Mouse (Mus musculus) cerebellum, postnatal 4 days (tissue): ENCODE measurements around the gene Pola2.

Source experiments
- DNase-seq, 2 experiments: peaks; one replicate each; pipeline ENCODE4 v3.0.0; 2022; ENCODE audit warnings: low spot score in 2 of 2, mixed read lengths in 1 of 2

The Pola2 gene

GRCm38 (mm10) chr19:5937095-5937835 lies 26.7 kb downstream of the Pola2 start:
- DNase-seq: no peak

GRCm38 (mm10) chr19:5935691-5936090 lies 28.3 kb downstream of the Pola2 start:
- no peak for DNase-seq

GRCm38 (mm10) chr19:5935266-5935665 lies 28.7 kb downstream of the Pola2 start:
- no peak for DNase-seq

DNA sequence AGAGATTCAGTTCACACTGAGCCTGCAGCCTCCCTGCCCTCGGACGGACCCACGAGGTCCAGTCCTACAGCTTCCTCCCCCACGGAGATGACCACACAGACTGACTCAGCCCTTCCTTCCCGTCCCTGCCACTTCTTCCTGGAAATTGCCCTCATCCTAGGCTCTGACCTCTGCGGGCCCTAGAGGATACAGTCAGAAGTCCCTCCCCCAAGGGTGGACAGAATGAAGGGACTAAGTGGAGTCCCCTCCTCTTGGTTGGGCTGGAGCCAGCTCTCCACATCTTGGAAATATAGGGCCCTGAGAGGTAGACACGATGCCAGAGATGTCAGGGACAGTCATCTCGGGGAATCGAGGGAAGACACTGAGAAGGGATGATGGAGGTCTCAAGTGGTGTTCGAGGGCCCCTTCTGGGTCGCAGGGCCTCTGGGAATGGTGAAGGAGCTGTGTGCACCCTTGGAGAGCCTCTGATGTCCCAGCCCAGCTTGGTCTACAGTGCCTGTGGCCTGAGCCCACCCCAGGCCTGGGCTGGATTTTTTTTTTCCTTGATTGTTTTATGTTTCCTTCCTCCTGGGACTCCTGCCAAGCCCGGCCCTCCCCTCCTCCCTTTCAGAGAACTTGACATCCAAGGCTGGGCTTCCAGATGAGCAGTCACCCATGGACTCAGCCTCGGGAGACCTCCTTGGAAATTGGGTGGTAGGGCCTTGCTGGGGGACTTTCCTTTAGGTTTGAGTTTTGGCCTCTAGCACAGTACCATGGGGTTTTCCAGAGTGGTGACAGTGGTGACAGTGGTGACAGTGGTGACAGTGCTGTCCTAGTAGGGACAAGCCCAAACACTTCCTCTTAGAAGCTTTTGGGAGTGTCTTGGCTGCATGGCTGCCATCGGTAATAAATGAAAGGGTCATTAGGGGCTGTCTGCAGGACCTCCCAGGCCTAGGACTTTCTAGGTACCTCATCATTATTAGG lies 34.1 kb downstream of the Pola2 start:
- no peak for DNase-seq

GRCm38 (mm10) chr19:5928546-5928945 lies 35.5 kb downstream of the Pola2 start:
- DNase-seq: no peak

- DNase-seq: no peak
Measured at GRCm38 (mm10) chr19:5928104-5928503, 35.9 kb downstream of the Pola2 start.

DNA sequence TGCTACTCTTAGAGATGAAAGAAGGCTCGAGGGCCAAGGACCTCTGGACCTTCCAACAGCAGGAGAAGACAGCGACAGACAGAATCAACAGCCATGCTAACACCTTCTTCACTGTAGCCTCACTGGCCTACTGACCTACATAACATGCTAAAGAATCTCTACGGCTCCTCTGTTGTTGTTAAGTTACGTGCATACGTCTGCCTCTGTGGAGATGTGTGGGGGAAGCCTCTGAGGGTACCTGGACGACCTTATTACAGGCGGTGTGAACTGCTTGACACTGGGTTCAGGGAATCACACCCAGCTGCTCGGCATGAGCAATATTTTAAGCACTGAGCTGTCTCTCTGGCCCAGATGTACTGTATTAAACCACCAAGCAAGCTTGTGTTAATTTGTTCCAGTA lies 36.5 kb downstream of the Pola2 start:
- DNase-seq: no peak

GRCm38 (mm10) chr19:5927026-5927425 lies 37.0 kb downstream of the Pola2 start:
- no peak for DNase-seq

DNA sequence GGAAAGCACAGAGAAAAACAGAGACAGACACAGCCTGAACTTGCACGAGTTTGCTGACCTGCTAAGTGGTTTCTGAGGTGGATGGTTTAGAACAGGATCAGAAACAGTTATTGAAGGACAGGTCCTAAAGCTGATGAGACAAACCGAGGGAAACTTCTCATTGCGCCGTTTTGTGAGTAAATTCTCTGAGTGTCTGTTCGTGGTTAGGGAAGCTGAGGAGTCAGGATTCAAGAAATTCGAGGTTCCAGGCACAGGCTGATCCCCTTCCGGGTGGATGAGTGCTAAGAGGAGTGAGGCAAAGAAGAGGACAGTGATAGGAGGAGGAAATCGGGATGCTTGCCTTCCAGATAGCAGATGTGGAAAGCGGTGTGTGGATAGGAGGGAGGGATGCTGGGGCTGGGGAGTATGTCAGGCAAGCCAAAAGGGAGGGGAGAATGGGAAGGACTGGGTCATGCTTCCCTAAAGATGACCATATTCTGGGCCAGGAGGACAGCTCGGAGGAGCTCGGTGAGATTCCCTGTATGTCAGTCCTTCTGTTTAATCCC lies 38.6 kb downstream of the Pola2 start:
- no peak for DNase-seq

DNA sequence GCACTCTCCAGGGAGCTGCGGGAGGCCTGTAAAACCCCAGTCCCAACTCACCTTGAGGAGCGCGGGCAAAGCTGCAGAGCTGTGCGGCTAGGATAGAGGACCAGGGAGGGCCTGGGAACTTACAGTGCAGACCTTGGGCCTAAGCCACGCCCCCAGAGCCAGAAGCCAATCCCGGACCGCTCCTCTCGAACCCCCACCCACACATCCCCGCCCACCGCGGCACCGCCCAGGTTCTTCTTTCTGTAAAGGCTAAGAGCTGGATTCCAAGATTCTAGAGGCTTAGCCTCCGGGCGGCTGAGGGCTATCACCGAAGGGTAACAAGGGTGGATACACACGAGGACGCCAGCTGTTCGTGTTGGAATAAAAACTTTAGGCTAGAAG lies 39.3 kb downstream of the Pola2 start, which contains the start of gene Cdc42ep2:
Gene Cdc42ep2, minus strand, starts transcription at position 104 of the 381 bp plus-strand sequence.
- DNase-seq: peak; percentile 87 to 90

GRCm38 (mm10) chr19:5923990-5924712 lies 39.9 kb downstream of the Pola2 start:
- peak; percentile 92 to 97 for DNase-seq

DNA sequence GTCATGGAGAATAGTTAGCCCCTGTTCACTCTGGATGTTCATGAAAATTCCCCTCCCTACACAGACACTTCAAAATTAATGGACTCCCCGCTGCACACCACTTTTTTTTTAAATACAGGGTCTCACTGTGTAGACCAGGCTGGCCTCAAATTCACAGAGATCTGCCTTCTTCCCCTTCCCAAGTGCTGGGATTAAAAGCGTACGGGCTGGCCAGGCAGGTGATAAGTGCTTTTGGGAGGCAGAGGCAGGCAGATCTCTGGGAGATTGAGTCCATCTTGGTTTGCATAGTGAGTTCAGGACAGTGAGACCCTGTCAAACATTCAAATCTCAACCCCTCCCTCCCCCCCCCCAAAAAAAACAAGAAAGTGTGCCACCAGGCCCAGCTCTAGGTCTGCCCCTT lies 41.0 kb downstream of the Pola2 start:
- DNase-seq: no peak

DNA sequence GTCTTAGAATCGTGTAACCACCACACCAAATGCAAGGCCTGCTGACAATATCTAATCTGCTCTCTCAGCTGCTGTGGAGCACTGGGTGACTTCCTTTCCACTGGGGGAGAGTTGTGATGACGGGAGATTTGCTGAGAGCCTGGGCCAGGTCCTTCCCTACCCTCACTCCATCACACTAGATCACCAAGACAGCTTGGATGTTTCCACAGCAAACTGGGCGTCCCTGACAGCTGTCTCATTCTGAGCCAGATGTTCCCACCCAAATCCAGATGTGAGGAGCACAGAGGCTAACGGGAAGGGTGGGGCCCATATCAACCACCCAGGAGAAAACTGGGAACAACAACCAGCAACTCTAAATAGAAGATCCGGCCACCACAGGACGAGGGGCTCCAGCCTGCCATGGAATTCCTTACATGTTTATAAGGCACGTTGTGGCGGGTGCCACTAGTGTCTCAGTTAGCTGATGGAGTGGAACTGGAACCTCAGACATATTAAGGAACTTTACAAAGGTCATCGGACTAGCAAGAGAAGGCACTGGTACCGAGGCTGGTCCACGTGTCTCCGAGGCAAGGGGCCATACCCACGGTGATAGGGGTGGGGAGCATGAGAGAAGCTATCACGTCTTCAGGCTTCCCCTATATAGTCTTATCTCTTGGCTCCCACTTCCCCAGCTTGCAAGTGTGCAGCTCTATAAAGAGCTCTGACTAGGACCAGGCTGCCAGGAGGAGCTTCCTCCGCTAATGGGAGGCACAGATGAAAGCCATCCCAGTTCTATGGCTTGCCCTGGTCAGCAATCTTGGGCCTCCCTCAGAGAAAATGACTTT lies 41.7 kb downstream of the Pola2 start:
- no peak for DNase-seq

- DNase-seq: no peak
Measured at GRCm38 (mm10) chr19:5921715-5922114, 42.3 kb downstream of the Pola2 start.

- DNase-seq: no peak
Measured at GRCm38 (mm10) chr19:5913007-5913719, 50.8 kb downstream of the Pola2 start, which contains the start of gene Dpf2. TSS of gene Dpf2 (minus strand) at chr19:5913010.

- peak; percentile 94 to 99 for DNase-seq
Measured at GRCm38 (mm10) chr19:5912103-5913006, 51.6 kb downstream of the Pola2 start.

DNA sequence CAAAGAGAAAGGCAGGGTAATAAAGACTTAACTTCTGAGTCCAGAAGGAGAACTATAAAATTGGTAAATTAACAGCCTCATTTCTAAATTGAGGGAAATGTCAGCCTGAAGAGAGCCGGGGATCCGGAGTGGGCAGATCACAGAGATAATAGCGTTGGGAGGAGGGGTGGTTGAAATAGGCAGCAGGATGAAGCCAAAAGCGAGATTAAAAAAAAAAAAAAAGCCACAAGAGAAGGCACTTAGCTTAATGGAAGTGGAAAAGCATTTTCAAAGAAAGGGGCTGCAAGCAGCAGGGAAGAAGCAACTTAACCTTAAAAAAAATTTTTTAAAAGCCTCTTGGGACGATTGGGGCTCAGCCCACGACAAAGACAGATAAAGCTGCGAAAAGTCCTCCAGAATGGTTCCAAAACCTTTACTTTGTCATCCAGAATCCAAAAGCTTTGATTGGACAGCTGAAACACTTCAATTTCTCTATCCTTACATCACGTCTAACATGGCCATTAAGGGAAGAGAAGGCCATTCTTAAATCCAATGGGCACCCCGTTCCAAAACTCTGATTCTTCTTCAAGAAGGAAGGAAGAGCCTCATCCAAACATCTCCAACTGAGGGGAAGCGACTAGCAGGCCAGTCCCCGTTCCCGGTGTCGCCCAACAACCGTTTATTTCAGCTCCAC lies 52.4 kb downstream of the Pola2 start:
- no peak for DNase-seq

DNA sequence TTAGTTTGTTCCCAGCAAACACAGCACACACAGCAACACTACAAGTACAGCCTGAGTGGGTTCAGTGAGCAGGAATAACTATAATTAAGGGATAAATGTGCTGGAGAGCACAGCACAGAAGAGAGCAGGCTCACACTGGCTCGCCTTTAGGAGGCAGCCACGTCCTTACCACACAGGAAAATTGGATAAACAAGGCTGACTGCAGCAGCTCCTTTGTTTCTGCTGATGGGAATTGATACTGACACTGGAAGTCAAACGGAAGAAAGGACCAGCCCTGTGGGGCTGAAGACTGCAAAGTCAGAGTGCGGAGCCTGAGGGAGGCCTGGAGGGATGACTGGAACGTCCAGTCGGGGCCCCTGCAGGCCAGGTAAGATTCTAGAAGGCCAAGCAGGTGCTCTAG lies 53.8 kb downstream of the Pola2 start:
- peak in 1 of 2 experiments; percentile 32 for DNase-seq
